Mouse (Mus musculus) liver, adult 2 months (tissue): ENCODE measurements around the gene Farsb. TPM values are rescaled to one million over a fixed set of nuclear protein-coding genes. Genes with fewer than 3 reads are reported as not detected.

ENCODE experiments used
- DNase-seq: peaks from one replicate; pipeline ENCODE4 v3.0.0-alpha.2; 2011; ENCODE audit warnings: low read depth, low spot score; ENCODE audit errors: extremely low read depth
- H3K27ac ChIP-seq: fragments of 200-500 bp; replicated peaks from 2 replicates; pipeline ENCODE4 v1.5.1; 2012; ENCODE audit warnings: low read depth, mild to moderate bottlenecking, control low read depth, inconsistent platforms, low read length; ENCODE audit not compliant: insufficient read depth
- H3K27me3 ChIP-seq: fragments of 200-500 bp; 2 replicates; pipeline ENCODE4 v1.6.1; 2012; ENCODE audit warnings: mild to moderate bottlenecking, moderate library complexity, low read length, inconsistent platforms; ENCODE audit not compliant: control insufficient read depth, insufficient read depth
- H3K36me3 ChIP-seq: fragments of 200-500 bp; 2 replicates; pipeline ENCODE4 v1.6.1; 2012; ENCODE audit warnings: low read length, inconsistent platforms; ENCODE audit not compliant: control insufficient read depth, insufficient read depth
- H3K4me1 ChIP-seq: fragments of 200-500 bp; 2 replicates; pipeline ENCODE4 v1.6.1; 2011; ENCODE audit warnings: low read length; ENCODE audit not compliant: control insufficient read depth, insufficient read depth
- H3K4me3 ChIP-seq: fragments of 200-500 bp; 2 replicates; pipeline ENCODE4 v1.5.1; 2011; ENCODE audit warnings: low read depth, mild to moderate bottlenecking, control low read depth, low read length, moderate library complexity; ENCODE audit not compliant: insufficient read depth
- H3K79me2 ChIP-seq: fragments of 200-500 bp; 2 replicates; pipeline ENCODE4 v1.6.1; 2012; ENCODE audit warnings: inconsistent platforms, mild to moderate bottlenecking, low read length, moderate library complexity; ENCODE audit not compliant: control insufficient read depth, insufficient read depth
- H3K9ac ChIP-seq: fragments of 200-500 bp; 2 replicates; pipeline ENCODE4 v1.6.1; 2012; ENCODE audit warnings: low read depth, mild to moderate bottlenecking, control low read depth, inconsistent platforms, low read length
- CTCF ChIP-seq: fragments of 200-500 bp; IDR thresholded peaks from 2 replicates; pipeline ENCODE4 v1.5.1; 2011; ENCODE audit warnings: low read depth, low read length, control low read depth
- POLR2A ChIP-seq: fragments of 200-500 bp; IDR thresholded peaks from 2 replicates; pipeline ENCODE4 v1.6.1; 2011; ENCODE audit warnings: low read length, control low read depth; ENCODE audit not compliant: insufficient read depth; ENCODE audit errors: extremely low read depth
- WGBS: fragments of 180-500 bp; shearing (Covaris S2); methylation state at CpG from one replicate; pipeline ENCODE4 v1.1.7; 2018; 5-methylcytosine and 5-hydroxymethylcytosine counted together
- polyA plus RNA-seq: library from polyadenylated mRNA; depleted of rRNA; stranded (reverse); fragments of >200 nt; gene quantifications from 2 replicates; pipeline ENCODE4 v1.2.3, GENCODE M21; 2012
- total RNA-seq: library from RNA; depleted of rRNA; stranded (reverse); fragments of >200 nt; gene quantifications from 2 replicates; pipeline ENCODE4 v1.2.3, GENCODE M21; 2014

Farsb gene
- total and polyA plus RNA-seq, 2 experiments = 11.2 to 37.3 TPM

- Histone ChIP-seq H3K4me1 (no peaks in the 10 kb centered on the region), H3K9ac (no peak overlapping the region), H3K27me3 (no peaks in the 10 kb centered on the region), H3K27ac (no peak overlapping the region), H3K79me2 (no peaks in the 10 kb centered on the region), H3K36me3 (no peaks in the 10 kb centered on the region), H3K4me3 (no peak overlapping the region)
- no peak for TF ChIP-seq CTCF
- no peak for TF ChIP-seq POLR2A
- peak; percentile 22 for DNase-seq
- 53% methylated on average over 8 of the region's 8 CpGs for WGBS
Observed at GRCm38 (mm10) chr1:78395191-78395735, 93.4 kb downstream of the Farsb start.

DNA sequence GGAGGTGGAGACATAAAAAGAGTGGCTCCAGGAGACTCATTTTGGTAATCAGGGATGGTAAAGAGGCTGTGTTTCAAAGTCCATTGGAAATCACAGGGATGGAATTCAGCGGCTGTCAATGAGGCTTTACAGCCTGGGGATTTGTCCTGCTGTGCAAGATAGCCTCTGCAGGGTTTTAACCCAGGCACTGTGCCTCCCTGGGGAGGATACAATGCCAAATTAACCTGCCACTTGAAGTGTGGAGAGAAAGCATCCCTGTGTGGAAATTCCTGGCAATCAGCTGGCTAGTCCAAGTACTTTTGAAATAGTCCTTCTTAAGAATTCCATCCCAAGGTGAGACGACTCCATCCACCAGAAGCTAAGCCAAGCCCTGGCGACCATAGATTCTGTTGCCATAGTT is 99.8 kb downstream of the Farsb start:
- 47% methylated on average over 3 of the region's 3 CpGs for WGBS
- TF ChIP-seq CTCF = no peak
- H3K79me2 ChIP-seq = no peaks in the 10 kb centered on the region
- no peaks in the 10 kb centered on the region for H3K4me1 ChIP-seq
- no peak for DNase-seq
- no peaks in the 10 kb centered on the region for H3K36me3 ChIP-seq
- H3K4me3 ChIP-seq = no peak overlapping the region
- no peak overlapping the region for H3K27ac ChIP-seq
- no peak overlapping the region for H3K9ac ChIP-seq
- H3K27me3 ChIP-seq = no peaks in the 10 kb centered on the region

DNA sequence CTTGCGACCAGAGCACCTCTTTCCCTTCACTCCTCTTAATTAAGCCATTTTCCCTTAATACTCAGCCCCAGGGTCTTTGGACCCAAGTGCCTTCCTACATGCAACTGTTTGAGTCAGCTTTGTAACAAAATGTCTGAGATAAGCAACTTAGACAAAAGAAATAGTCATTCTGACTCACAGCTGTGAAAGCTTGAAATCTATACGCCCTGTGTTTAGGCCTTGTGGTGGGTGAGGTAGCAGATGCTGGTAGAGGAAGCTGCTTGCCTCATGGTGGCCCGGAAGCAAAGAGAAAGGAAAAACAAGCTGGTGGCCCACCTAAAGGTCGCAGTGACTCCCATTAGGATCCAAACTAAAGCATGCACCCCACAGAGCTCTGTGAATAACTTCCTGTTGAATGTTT is 100.8 kb downstream of the Farsb start:
- Histone ChIP-seq H3K79me2 (no peaks in the 10 kb centered on the region), H3K36me3 (no peaks in the 10 kb centered on the region), H3K4me1 (no peaks in the 10 kb centered on the region), H3K27ac (no peak overlapping the region), H3K27me3 (no peaks in the 10 kb centered on the region), H3K9ac (no peak overlapping the region), H3K4me3 (no peak overlapping the region)
- WGBS = 71% methylated on average over 4 of the region's 4 CpGs
- no peak for DNase-seq
- TF ChIP-seq CTCF (no peak), POLR2A (no peak)

GRCm38 (mm10) chr1:78380950-78381349 is 107.7 kb downstream of the Farsb start:
- H3K36me3 ChIP-seq = no peaks in the 10 kb centered on the region
- H3K4me3 ChIP-seq = no peak overlapping the region
- 93% methylated on average over 4 of the region's 4 CpGs for WGBS
- H3K9ac ChIP-seq = no peak overlapping the region
- H3K27me3 ChIP-seq = no peaks in the 10 kb centered on the region
- H3K27ac ChIP-seq = no peak overlapping the region
- no peaks in the 10 kb centered on the region for H3K4me1 ChIP-seq
- no peak for DNase-seq
- TF ChIP-seq CTCF = no peak
- TF ChIP-seq POLR2A = no peak
- no peaks in the 10 kb centered on the region for H3K79me2 ChIP-seq

DNA sequence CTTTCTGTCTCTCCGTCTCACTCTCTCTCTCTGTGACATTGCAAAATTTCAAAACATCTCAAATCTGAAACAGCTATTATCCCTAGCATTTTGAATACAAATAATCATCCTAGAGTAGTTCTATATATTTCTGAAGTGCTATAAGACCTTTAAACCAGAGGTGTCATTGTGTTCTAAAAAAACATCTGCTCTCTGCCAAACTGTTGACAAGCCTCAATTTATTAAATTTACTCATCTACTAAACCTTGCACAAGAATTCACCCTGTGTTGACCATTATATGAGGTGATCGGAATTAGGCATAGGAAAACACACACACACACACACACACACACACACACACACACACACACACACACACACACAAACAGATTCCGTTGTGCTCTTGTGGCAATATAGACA is 113.6 kb downstream of the Farsb start:
- Histone ChIP-seq H3K4me3 (no peak overlapping the region), H3K27ac (no peak overlapping the region), H3K27me3 (no peaks in the 10 kb centered on the region), H3K79me2 (no peaks in the 10 kb centered on the region), H3K4me1 (no peaks in the 10 kb centered on the region), H3K36me3 (no peaks in the 10 kb centered on the region), H3K9ac (no peak overlapping the region)
- DNase-seq = no peak
- TF ChIP-seq CTCF = no peak
- no peak for TF ChIP-seq POLR2A
- 85% methylated on average over 3 of the region's 3 CpGs for WGBS

DNA sequence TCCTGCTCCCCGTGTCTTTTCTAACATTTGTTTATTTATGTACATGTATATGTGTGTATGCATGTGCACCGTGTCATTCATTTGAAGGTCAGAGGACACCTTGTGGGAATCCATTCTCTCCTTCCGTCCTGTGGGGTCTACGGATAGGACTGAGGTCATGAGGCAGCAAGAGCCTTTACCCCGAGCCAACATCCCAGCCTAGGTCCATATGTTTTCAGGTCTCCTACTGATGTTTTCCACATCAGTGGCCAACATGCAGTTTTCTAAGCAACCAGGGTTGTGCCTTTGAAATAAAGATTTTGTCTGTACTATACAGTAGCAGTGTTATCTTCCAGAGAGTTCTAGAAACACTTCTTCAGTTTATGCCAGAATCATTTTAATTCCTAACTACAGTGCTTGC is 114.9 kb downstream of the Farsb start:
- TF ChIP-seq POLR2A = no peak

More for the DNA sequence above, 114.9 kb downstream of the Farsb start:
- Histone ChIP-seq H3K4me3 (no peak overlapping the region), H3K79me2 (no peaks in the 10 kb centered on the region), H3K27me3 (no peaks in the 10 kb centered on the region), H3K4me1 (no peaks in the 10 kb centered on the region), H3K9ac (no peak overlapping the region), H3K27ac (no peak overlapping the region), H3K36me3 (no peaks in the 10 kb centered on the region)
- WGBS = 87% methylated on average over 5 of the region's 5 CpGs
- DNase-seq = no peak
